Mouse (Mus musculus): Measurements from ENCODE around the gene Rnf128. TPM values are rescaled to one million over a fixed set of nuclear protein-coding genes. Genes with fewer than 3 reads are reported as not detected.
A peak's percentile ranks its signal among the peaks of the same experiment; 100 is the strongest.
"Not testable (repeated sequence)": the region's sequence is repeated elsewhere in the genome, so short reads cannot be mapped to it uniquely, and the experiment has no call there.

The Rnf128 gene
- polyA plus RNA-seq, 1 experiment from 2014 or later = 2.5 TPM

GRCm38 (mm10) chrX:139543726-139544125 is 19.4 kb upstream of the Rnf128 start:
- DNase-seq (ENCODE audit: low spot score) (peak; percentile 0), ATAC-seq (no peak)
- no peaks in the 10 kb centered on the region for H3K36me3 ChIP-seq (ENCODE audit: control insufficient read depth, insufficient read depth, low read length)
- H3K27ac ChIP-seq (ENCODE audit: low read depth, low read length) = no peak overlapping the region
- H3K9ac ChIP-seq (ENCODE audit: low read length) = no peak overlapping the region
- H3K27me3 ChIP-seq (replicated peaks; ENCODE audit: control insufficient read depth, insufficient read depth, low read length) = no peaks in the 10 kb centered on the region
- no peak overlapping the region for H3K4me2 ChIP-seq (ENCODE audit: low read length)
- no peaks in the 10 kb centered on the region for H3K4me1 ChIP-seq (ENCODE audit: control insufficient read depth, insufficient read depth, low read length)
- H3K4me3 ChIP-seq (ENCODE audit: low read depth, low read length) = no peak overlapping the region
- WGBS = 86% methylated on average over 7 of the region's 7 CpGs
- H3K9me3 ChIP-seq (replicated peaks; ENCODE audit: control insufficient read depth, low read length) = no peaks in the 10 kb centered on the region

- H3K27ac ChIP-seq (ENCODE audit: low read depth, low read length) = no peak overlapping the region
- no peak overlapping the region for H3K4me2 ChIP-seq (ENCODE audit: low read length)
- no peak for DNase-seq (ENCODE audit: low spot score)
- 83% methylated on average over 5 of the region's 5 CpGs for WGBS
- no peak overlapping the region for H3K4me3 ChIP-seq (ENCODE audit: low read depth, low read length)
- 0 out of 2 replicates have a peak, but pooled peaks cover 2% of the 10 kb centered on the region for H3K27me3 ChIP-seq (replicated peaks; ENCODE audit: control insufficient read depth, insufficient read depth, low read length)
- no peak for ATAC-seq
- H3K9me3 ChIP-seq (replicated peaks; ENCODE audit: control insufficient read depth, low read length) = no peaks in the 10 kb centered on the region
- H3K36me3 ChIP-seq (ENCODE audit: control insufficient read depth, insufficient read depth, low read length) = no peaks in the 10 kb centered on the region
- no peaks in the 10 kb centered on the region for H3K4me1 ChIP-seq (ENCODE audit: control insufficient read depth, insufficient read depth, low read length)
- no peak overlapping the region for H3K9ac ChIP-seq (ENCODE audit: low read length)
Observed at GRCm38 (mm10) chrX:139550456-139550855, 12.7 kb upstream of the Rnf128 start.

- H3K4me1 ChIP-seq (ENCODE audit: control insufficient read depth, insufficient read depth, low read length) = no peaks in the 10 kb centered on the region
- H3K9ac ChIP-seq (ENCODE audit: low read length) = no peak overlapping the region
- no peak for ATAC-seq
- 0 out of 2 replicates have a peak, but pooled peaks cover 2% of the 10 kb centered on the region for H3K27me3 ChIP-seq (replicated peaks; ENCODE audit: control insufficient read depth, insufficient read depth, low read length)
- WGBS = 78% methylated on average over 2 of the region's 2 CpGs
- H3K27ac ChIP-seq (ENCODE audit: low read depth, low read length) = no peak overlapping the region
- H3K4me2 ChIP-seq (ENCODE audit: low read length) = no peak overlapping the region
- H3K4me3 ChIP-seq (ENCODE audit: low read depth, low read length) = no peak overlapping the region
- no peaks in the 10 kb centered on the region for H3K9me3 ChIP-seq (replicated peaks; ENCODE audit: control insufficient read depth, low read length)
- no peaks in the 10 kb centered on the region for H3K36me3 ChIP-seq (ENCODE audit: control insufficient read depth, insufficient read depth, low read length)
- no peak for DNase-seq (ENCODE audit: low spot score)
Observed at GRCm38 (mm10) chrX:139552090-139552489, 11.0 kb upstream of the Rnf128 start.

GRCm38 (mm10) chrX:139562255-139562924 is 726 bp upstream of the Rnf128 start:
- no peak overlapping the region for H3K4me3 ChIP-seq (ENCODE audit: low read depth, low read length)
- H3K9me3 ChIP-seq (replicated peaks; ENCODE audit: control insufficient read depth, low read length) = no peaks in the 10 kb centered on the region
- WGBS = 72% methylated on average over 5 of the region's 5 CpGs
- no peak for ATAC-seq
- H3K27ac ChIP-seq (ENCODE audit: low read depth, low read length) = no peak overlapping the region
- H3K4me2 ChIP-seq (ENCODE audit: low read length) = no peak overlapping the region
- H3K9ac ChIP-seq (ENCODE audit: low read length) = no peak overlapping the region
- no peak for DNase-seq (ENCODE audit: low spot score)
- no peaks in the 10 kb centered on the region for H3K4me1 ChIP-seq (ENCODE audit: control insufficient read depth, insufficient read depth, low read length)
- no peaks in the 10 kb centered on the region for H3K36me3 ChIP-seq (ENCODE audit: control insufficient read depth, insufficient read depth, low read length)
- H3K27me3 ChIP-seq (replicated peaks; ENCODE audit: control insufficient read depth, insufficient read depth, low read length) = no peaks in the 10 kb centered on the region

GRCm38 (mm10) chrX:139570054-139570453 is 6.9 kb downstream of the Rnf128 start:
- Histone ChIP-seq H3K4me2 (ENCODE audit: low read length) (no peak overlapping the region), H3K36me3 (ENCODE audit: control insufficient read depth, insufficient read depth, low read length) (no peaks in the 10 kb centered on the region), H3K27me3 (replicated peaks; ENCODE audit: control insufficient read depth, insufficient read depth, low read length) (no peaks in the 10 kb centered on the region), H3K4me1 (ENCODE audit: control insufficient read depth, insufficient read depth, low read length) (no peaks in the 10 kb centered on the region), H3K9me3 (replicated peaks; ENCODE audit: control insufficient read depth, low read length) (no peaks in the 10 kb centered on the region), H3K27ac (ENCODE audit: low read depth, low read length) (no peak overlapping the region), H3K4me3 (ENCODE audit: low read depth, low read length) (no peak overlapping the region), H3K9ac (ENCODE audit: low read length) (no peak overlapping the region)
- ATAC-seq (no peak), DNase-seq (ENCODE audit: low spot score) (no peak)
- 84% methylated on average over 3 of the region's 3 CpGs for WGBS

- no peak for DNase-seq (ENCODE audit: low spot score)
- no peak overlapping the region for H3K27ac ChIP-seq (ENCODE audit: low read depth, low read length)
- WGBS = 80% methylated on average over 6 of the region's 6 CpGs
Observed at GRCm38 (mm10) chrX:139578649-139579278, 15.6 kb downstream of the Rnf128 start.

GRCm38 (mm10) chrX:139583616-139584015 is 20.5 kb downstream of the Rnf128 start:
- no peak for ATAC-seq
- no peaks in the 10 kb centered on the region for H3K4me1 ChIP-seq (ENCODE audit: control insufficient read depth, insufficient read depth, low read length)
- H3K9ac ChIP-seq (ENCODE audit: low read length) = no peak overlapping the region
- H3K36me3 ChIP-seq (ENCODE audit: control insufficient read depth, insufficient read depth, low read length) = no peaks in the 10 kb centered on the region
- H3K27ac ChIP-seq (ENCODE audit: low read depth, low read length) = no peak overlapping the region
- H3K9me3 ChIP-seq (replicated peaks; ENCODE audit: control insufficient read depth, low read length) = no peaks in the 10 kb centered on the region
- H3K4me3 ChIP-seq (ENCODE audit: low read depth, low read length) = no peak overlapping the region
- H3K4me2 ChIP-seq (ENCODE audit: low read length) = no peak overlapping the region
- H3K27me3 ChIP-seq (replicated peaks; ENCODE audit: control insufficient read depth, insufficient read depth, low read length) = no peaks in the 10 kb centered on the region
- WGBS = 52% methylated on average over 4 of the region's 4 CpGs
- DNase-seq (ENCODE audit: low spot score) = no peak

More at GRCm38 (mm10) chrX:139578649-139579278, 15.6 kb downstream of the Rnf128 start:
- H3K9ac ChIP-seq (ENCODE audit: low read length) = no peak overlapping the region
- H3K36me3 ChIP-seq (ENCODE audit: control insufficient read depth, insufficient read depth, low read length) = no peaks in the 10 kb centered on the region
- no peak overlapping the region for H3K4me3 ChIP-seq (ENCODE audit: low read depth, low read length)
- no peak for ATAC-seq
- no peaks in the 10 kb centered on the region for H3K9me3 ChIP-seq (replicated peaks; ENCODE audit: control insufficient read depth, low read length)
- H3K4me2 ChIP-seq (ENCODE audit: low read length) = no peak overlapping the region
- no peaks in the 10 kb centered on the region for H3K4me1 ChIP-seq (ENCODE audit: control insufficient read depth, insufficient read depth, low read length)
- no peaks in the 10 kb centered on the region for H3K27me3 ChIP-seq (replicated peaks; ENCODE audit: control insufficient read depth, insufficient read depth, low read length)

- not testable (repeated sequence) for ATAC-seq
Observed at GRCm38 (mm10) chrX:139586676-139587075, 23.6 kb downstream of the Rnf128 start.

GRCm38 (mm10) chrX:139596404-139596803 is 33.3 kb downstream of the Rnf128 start:
- Histone ChIP-seq H3K9me3 (replicated peaks; ENCODE audit: control insufficient read depth, low read length) (no peaks in the 10 kb centered on the region), H3K4me3 (ENCODE audit: low read depth, low read length) (no peak overlapping the region), H3K27me3 (replicated peaks; ENCODE audit: control insufficient read depth, insufficient read depth, low read length) (no peaks in the 10 kb centered on the region), H3K9ac (ENCODE audit: low read length) (no peak overlapping the region), H3K4me2 (ENCODE audit: low read length) (no peak overlapping the region), H3K36me3 (ENCODE audit: control insufficient read depth, insufficient read depth, low read length) (no peaks in the 10 kb centered on the region), H3K4me1 (ENCODE audit: control insufficient read depth, insufficient read depth, low read length) (no peaks in the 10 kb centered on the region), H3K27ac (ENCODE audit: low read depth, low read length) (no peak overlapping the region)
- 85% methylated on average over 6 of the region's 6 CpGs for WGBS
- DNase-seq (ENCODE audit: low spot score) (no peak), ATAC-seq (no peak)

More at GRCm38 (mm10) chrX:139586676-139587075, 23.6 kb downstream of the Rnf128 start:
- not testable (repeated sequence) for H3K27ac ChIP-seq (ENCODE audit: low read depth, low read length); H3K9me3 ChIP-seq (replicated peaks; ENCODE audit: control insufficient read depth, low read length); H3K4me1 ChIP-seq (ENCODE audit: control insufficient read depth, insufficient read depth, low read length); H3K9ac ChIP-seq (ENCODE audit: low read length); H3K4me2 ChIP-seq (ENCODE audit: low read length); H3K36me3 ChIP-seq (ENCODE audit: control insufficient read depth, insufficient read depth, low read length); H3K4me3 ChIP-seq (ENCODE audit: low read depth, low read length); H3K27me3 ChIP-seq (replicated peaks; ENCODE audit: control insufficient read depth, insufficient read depth, low read length); DNase-seq (ENCODE audit: low spot score)
- WGBS = 82% methylated on average over 2 of the region's 2 CpGs
